Mouse (Mus musculus) midbrain, embryonic 14.5 days (tissue): ENCODE measurements at regions not wholly inside any gene's neighbourhood (a gene's known extent, or its start where the extent isn't known, plus 50 kb on each side); places are given as distances from the start of the nearest gene placed in this dataset.
"Not testable (repeated sequence)": the region's sequence is repeated elsewhere in the genome, so short reads cannot be mapped to it uniquely, and the experiment has no call there.

ENCODE experiments used
- ATAC-seq: fragments of 200-750 bp; cut with Nextera tagmentation; 2 replicates; pipeline ENCODE4 v1.8.0; 2017; ENCODE audit warnings: moderate number of reproducible peaks, moderate library complexity; ENCODE audit not compliant: low FRiP score, low TSS enrichment
- DNase-seq: peaks from one replicate; pipeline ENCODE4 v3.0.0-alpha.2; 2015
- H3K27ac ChIP-seq: fragments of 300-500 bp; sonication (generic); replicated peaks from 2 replicates; pipeline ENCODE4 v1.5.1; 2014; ENCODE audit warnings: mild to moderate bottlenecking, low read depth, low read length, moderate library complexity
- H3K27me3 ChIP-seq: fragments of 300-500 bp; sonication (generic); 2 replicates; pipeline ENCODE4 v1.6.1; 2014; ENCODE audit warnings: low read length, control low read depth, mixed read lengths; ENCODE audit not compliant: control insufficient read depth, insufficient read depth
- H3K36me3 ChIP-seq: fragments of 300-500 bp; sonication (generic); 2 replicates; pipeline ENCODE4 v1.6.1; 2014; ENCODE audit warnings: low read length, control low read depth; ENCODE audit not compliant: control insufficient read depth, insufficient read depth
- H3K4me1 ChIP-seq: fragments of 300-500 bp; sonication (generic); 2 replicates; pipeline ENCODE4 v1.6.1; 2014; ENCODE audit warnings: mild to moderate bottlenecking, antibody characterized with exemption, low read length, control low read depth; ENCODE audit not compliant: control insufficient read depth, insufficient read depth
- H3K4me2 ChIP-seq: fragments of 300-500 bp; sonication (generic); 2 replicates; pipeline ENCODE4 v1.6.1; 2014; ENCODE audit warnings: mild to moderate bottlenecking, low read length, moderate library complexity
- H3K4me3 ChIP-seq: fragments of 300-500 bp; sonication (generic); replicated peaks from 2 replicates; pipeline ENCODE4 v1.5.1; 2014; ENCODE audit warnings: low read depth, low read length
- H3K9ac ChIP-seq: fragments of 300-500 bp; sonication (generic); replicated peaks from 2 replicates; pipeline ENCODE4 v1.6.1; 2014; ENCODE audit warnings: mild to moderate bottlenecking, low read length, moderate library complexity
- H3K9me3 ChIP-seq: fragments of 300-500 bp; sonication (generic); 2 replicates; pipeline ENCODE4 v1.6.1; 2016; ENCODE audit warnings: low read length, control low read depth, mixed read lengths; ENCODE audit not compliant: control insufficient read depth
- WGBS: fragments of 180-500 bp; shearing (Covaris S2); extraction: QIAGEN DNeasy Blood & Tissue Kit; methylation state at CpG from one replicate; pipeline ENCODE4 v1.1.7; 2014; 5-methylcytosine and 5-hydroxymethylcytosine counted together

DNA sequence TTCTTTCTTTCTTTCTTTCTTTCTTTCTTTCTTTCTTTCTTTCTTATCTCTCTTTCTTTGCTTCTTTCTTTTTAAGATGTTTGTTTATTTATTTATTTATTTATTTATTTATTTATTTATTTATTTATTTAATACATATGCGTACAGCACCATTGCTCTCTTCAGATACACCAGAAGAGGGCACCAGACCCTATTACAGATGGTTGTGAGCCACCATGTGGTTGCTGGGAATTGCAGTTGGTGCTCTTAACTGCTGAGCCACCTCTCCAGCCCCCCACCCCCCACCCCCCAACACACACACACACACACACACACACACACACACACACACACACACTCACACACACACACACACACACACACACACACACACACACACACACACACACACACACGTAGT, 76.4 kb upstream of the Klf13 start:
- not testable (repeated sequence) for H3K4me3 ChIP-seq, H3K27me3 ChIP-seq, H3K4me2 ChIP-seq, H3K36me3 ChIP-seq, H3K4me1 ChIP-seq, ATAC-seq, H3K9ac ChIP-seq, H3K27ac ChIP-seq, H3K9me3 ChIP-seq, DNase-seq
- WGBS: 91% methylated on average over 2 of the region's 2 CpGs

DNA sequence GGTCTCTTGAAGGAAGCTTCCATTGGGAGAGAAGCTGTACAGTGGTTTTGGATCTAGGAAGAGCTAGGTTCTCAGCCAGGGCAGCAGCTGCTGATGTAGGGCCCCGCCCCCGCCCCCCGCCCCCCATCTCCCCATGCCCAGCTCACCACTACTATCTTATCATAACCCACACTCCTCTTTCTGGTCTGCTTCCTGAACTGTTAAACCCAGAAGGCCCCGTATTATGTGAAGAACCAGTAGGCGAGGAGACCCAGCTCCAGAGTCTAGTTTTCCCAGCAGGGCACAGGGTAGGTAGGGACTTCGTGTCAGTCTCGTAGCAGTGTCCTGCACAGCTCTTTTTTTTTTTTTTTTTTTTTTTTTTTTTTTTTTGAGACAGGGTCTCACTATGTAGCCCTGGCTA, 75.5 kb upstream of the Klf13 start:
- no peaks in the 10 kb centered on the region for H3K27me3 ChIP-seq
- no peak overlapping the region for H3K9ac ChIP-seq
- no peaks in the 10 kb centered on the region for H3K4me1 ChIP-seq
- no peak for ATAC-seq
- no peak overlapping the region for H3K4me2 ChIP-seq
- WGBS: 95% methylated on average over 7 of the region's 7 CpGs
- no peak for DNase-seq
- H3K9me3 ChIP-seq: no peaks in the 10 kb centered on the region
- H3K27ac ChIP-seq: no peak overlapping the region
- no peak overlapping the region for H3K4me3 ChIP-seq
- no peaks in the 10 kb centered on the region for H3K36me3 ChIP-seq

DNA sequence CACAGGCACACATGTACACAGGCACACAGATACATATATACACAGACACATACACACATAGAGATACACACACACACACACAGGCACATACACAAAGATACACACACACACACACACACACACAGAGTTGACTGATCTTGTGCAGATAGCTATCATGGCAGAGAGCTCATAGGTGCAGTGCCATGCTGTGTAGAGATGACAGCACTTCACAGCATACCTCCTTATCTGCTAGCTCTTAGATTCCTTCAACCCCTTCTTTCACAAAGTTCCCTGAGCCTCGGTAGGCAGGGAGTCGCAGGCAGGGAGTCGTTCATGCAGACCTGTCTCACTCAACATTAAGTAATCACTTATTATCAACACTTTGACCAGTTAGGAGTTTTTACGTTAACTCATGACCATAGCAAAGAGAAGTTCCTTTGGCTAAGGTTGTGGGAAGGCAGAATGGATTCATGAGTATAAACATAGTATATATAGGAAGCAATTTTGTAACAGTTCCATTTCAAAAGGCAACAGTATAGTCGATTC, 74.4 kb upstream of the Klf13 start:
- no peak overlapping the region for H3K4me3 ChIP-seq
- H3K4me2 ChIP-seq: no peak overlapping the region
- WGBS: 84% methylated on average over 5 of the region's 5 CpGs
- DNase-seq: no peak
- no peak for ATAC-seq
- H3K9ac ChIP-seq: no peak overlapping the region
- no peaks in the 10 kb centered on the region for H3K36me3 ChIP-seq
- H3K4me1 ChIP-seq: no peaks in the 10 kb centered on the region
- H3K9me3 ChIP-seq: no peaks in the 10 kb centered on the region
- H3K27ac ChIP-seq: no peak overlapping the region
- no peaks in the 10 kb centered on the region for H3K27me3 ChIP-seq

DNA sequence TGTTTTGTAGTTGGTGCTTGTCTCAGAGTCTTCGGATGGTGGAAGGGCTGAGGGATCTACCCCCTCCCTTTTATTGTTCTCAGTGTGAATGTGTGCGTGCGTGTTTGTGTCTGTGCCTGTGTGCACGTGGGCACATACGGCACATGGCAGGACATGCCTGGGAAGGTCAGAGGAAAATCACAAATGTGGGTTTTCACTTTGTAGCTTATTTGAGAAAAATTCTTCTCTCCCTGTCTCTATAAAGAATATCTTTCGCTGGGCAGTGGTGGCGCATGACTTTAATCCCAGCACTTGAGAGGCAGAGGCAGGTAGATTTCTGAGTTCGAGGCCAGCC, 73.5 kb upstream of the Klf13 start:
- no peaks in the 10 kb centered on the region for H3K36me3 ChIP-seq
- ATAC-seq (no peak), DNase-seq (no peak)
- no peak overlapping the region for H3K4me2 ChIP-seq
- 89% methylated on average over 8 of the region's 8 CpGs for WGBS
- H3K4me1 ChIP-seq: no peaks in the 10 kb centered on the region
- no peaks in the 10 kb centered on the region for H3K27me3 ChIP-seq
- no peak overlapping the region for H3K27ac ChIP-seq
- no peaks in the 10 kb centered on the region for H3K9me3 ChIP-seq
- no peak overlapping the region for H3K9ac ChIP-seq
- no peak overlapping the region for H3K4me3 ChIP-seq

DNA sequence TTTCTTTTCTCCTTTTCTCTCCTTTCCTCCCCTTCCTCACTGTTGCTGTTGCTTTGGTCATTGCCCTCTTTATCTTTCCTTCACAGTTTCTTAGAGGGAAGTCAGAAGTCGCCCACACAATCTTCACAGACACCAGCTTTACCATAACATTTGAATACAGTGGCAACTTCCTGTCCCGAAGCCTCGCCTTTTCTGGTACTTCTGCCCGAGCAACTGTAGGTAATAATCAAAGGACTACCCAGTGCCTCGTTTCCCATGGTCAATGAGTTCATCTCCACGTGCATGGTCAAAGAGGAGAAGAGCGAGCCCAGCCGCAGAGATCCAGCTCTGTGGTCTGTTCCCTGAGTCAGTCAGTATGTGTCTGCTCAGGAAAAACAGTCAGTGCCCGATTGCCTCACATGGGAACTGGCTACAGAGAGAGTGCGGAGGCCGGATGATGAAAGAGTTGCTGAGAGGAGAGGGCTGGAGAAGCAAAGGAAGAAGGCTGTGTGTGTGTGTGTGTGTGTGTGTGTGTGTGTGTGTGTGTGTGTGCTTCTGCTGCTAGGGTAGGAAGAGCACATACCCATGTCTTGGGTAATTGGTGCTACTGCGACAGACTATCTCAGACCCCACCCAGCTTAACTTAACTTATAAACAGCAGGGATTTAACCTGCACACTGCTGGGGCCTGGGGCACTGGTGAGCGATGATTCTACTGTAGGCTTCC, 73.0 kb upstream of the Klf13 start:
- Histone ChIP-seq H3K9ac (no peak overlapping the region), H3K27me3 (no peaks in the 10 kb centered on the region), H3K4me1 (no peaks in the 10 kb centered on the region), H3K9me3 (no peaks in the 10 kb centered on the region), H3K4me2 (no peak overlapping the region), H3K4me3 (no peak overlapping the region), H3K27ac (no peak overlapping the region), H3K36me3 (no peaks in the 10 kb centered on the region)
- DNase-seq (no peak), ATAC-seq (no peak)
- 81% methylated on average over 13 of the region's 13 CpGs for WGBS

DNA sequence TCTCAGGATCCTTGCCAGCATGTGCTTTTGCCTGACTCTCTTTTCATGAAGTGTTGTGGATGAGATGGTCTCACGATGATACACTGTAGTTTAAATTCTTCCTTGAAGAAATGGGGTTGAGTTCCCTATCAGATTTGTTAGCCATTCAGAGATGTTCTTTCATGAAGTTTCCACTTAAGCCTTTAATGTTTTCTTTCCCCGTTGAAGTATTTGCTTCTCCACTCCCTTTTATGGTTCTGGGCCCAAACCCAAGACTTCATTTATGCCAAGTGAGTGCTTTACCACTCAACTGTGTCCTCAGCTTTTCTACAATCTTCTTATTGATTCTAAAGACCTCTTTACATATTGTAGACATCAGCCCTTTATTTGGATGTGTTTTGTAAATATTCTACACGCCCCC, 71.9 kb upstream of the Klf13 start:
- ATAC-seq: no peak
- H3K9me3 ChIP-seq: no peaks in the 10 kb centered on the region

DNA sequence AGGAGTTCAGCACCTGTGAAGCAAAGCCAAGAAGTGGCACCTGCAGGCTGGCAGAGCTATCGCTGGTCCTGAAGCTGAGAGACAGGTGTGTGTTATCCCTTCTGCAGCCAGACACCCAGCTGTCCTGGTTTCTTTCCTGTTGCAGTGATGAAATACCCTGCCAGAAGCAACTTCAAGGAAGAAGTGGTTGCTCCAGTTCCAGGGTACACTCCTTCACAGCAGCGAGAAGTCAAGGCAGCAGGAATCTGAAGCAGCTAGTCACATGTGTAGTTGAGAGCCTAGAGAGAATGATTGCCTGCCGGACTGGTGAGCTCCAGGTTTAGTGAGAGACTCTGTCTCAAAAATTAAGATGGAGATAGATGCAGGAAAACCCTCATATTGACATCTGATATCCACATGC, 69.1 kb upstream of the Klf13 start:
- 86% methylated on average over 3 of the region's 3 CpGs for WGBS

More for the DNA sequence above, 71.9 kb upstream of the Klf13 start:
- Histone ChIP-seq H3K36me3 (no peaks in the 10 kb centered on the region), H3K9ac (no peak overlapping the region), H3K27me3 (no peaks in the 10 kb centered on the region), H3K27ac (no peak overlapping the region), H3K4me3 (no peak overlapping the region), H3K4me1 (no peaks in the 10 kb centered on the region), H3K4me2 (no peak overlapping the region)
- DNase-seq: no peak
- 87% methylated on average over 3 of the region's 3 CpGs for WGBS

DNA sequence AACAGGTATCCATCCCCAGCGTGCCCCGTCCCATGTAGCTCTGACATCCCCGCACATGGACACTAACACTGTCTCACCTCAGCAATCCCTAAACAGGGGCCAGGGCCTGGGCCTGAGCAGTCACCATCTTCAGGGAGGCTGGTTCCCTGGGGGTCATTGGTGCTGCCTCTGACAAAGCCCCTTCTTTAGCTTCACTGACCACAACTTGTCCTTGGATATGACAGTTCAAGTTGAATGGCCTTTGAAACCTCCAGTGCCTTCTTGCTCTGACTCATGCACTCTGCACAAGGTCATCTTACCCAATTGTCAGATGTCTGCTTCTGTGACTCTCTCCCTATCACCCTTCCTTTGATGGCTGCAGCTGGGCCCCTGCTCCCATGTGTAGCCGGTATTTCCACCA, 68.2 kb upstream of the Klf13 start:
- H3K36me3 ChIP-seq: no peaks in the 10 kb centered on the region
- H3K27ac ChIP-seq: no peak overlapping the region
- no peak overlapping the region for H3K4me3 ChIP-seq
- no peaks in the 10 kb centered on the region for H3K4me1 ChIP-seq
- no peaks in the 10 kb centered on the region for H3K9me3 ChIP-seq
- no peaks in the 10 kb centered on the region for H3K27me3 ChIP-seq
- no peak overlapping the region for H3K4me2 ChIP-seq
- no peak overlapping the region for H3K9ac ChIP-seq
- 89% methylated on average over 4 of the region's 4 CpGs for WGBS
- ATAC-seq: no peak
- DNase-seq: no peak

More for the DNA sequence above, 69.1 kb upstream of the Klf13 start:
- ATAC-seq: no peak
- no peaks in the 10 kb centered on the region for H3K27me3 ChIP-seq
- H3K9me3 ChIP-seq: no peaks in the 10 kb centered on the region
- H3K4me2 ChIP-seq: no peak overlapping the region
- H3K4me3 ChIP-seq: no peak overlapping the region
- H3K9ac ChIP-seq: no peak overlapping the region
- H3K4me1 ChIP-seq: no peaks in the 10 kb centered on the region
- H3K27ac ChIP-seq: no peak overlapping the region
- no peak for DNase-seq
- H3K36me3 ChIP-seq: no peaks in the 10 kb centered on the region

DNA sequence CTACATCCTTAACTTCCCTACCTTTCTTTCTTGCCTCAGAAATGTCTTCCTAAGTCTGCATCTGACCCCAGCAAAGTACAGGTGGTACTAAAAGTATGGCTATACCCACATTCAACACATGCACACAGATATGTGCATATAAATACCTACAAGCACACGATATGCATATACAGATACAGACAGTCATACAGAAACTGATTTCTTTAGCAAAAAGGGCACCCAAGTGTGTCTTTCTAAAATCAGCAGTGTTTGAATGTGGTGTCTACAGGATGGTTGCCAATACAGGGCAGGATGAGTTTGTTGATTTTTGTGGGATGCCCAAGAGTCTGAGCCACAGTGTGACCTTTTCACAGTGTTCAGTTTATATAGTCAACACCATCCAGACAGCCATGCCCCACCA, 67.0 kb upstream of the Klf13 start:
- DNase-seq (no peak), ATAC-seq (no peak)
- Histone ChIP-seq H3K36me3 (no peaks in the 10 kb centered on the region), H3K27me3 (no peaks in the 10 kb centered on the region), H3K4me1 (no peaks in the 10 kb centered on the region), H3K4me3 (no peak overlapping the region), H3K9me3 (no peaks in the 10 kb centered on the region), H3K27ac (no peak overlapping the region), H3K9ac (no peak overlapping the region), H3K4me2 (no peak overlapping the region)
- WGBS: 91% methylated on average over 1 of the region's 1 CpGs
